Mouse (Mus musculus) left cerebral cortex, adult 11 months (tissue): ENCODE data around the gene Ipmk.
"Not testable (repeated sequence)": the region's sequence is repeated elsewhere in the genome, so short reads cannot be mapped to it uniquely, and the experiment has no call there.

Experiments
- DNase-seq: peaks from one replicate; pipeline ENCODE4 v3.0.0; 2022; ENCODE audit warnings: low spot score

The Ipmk gene

GRCm38 (mm10) chr10:71371881-71372280 lies 24.3 kb downstream of the Ipmk start:
- DNase-seq: no peak

GRCm38 (mm10) chr10:71373706-71374105 lies 26.1 kb downstream of the Ipmk start:
- DNase-seq: no peak

GRCm38 (mm10) chr10:71376014-71376413 lies 28.5 kb downstream of the Ipmk start:
- DNase-seq: no peak

- no peak for DNase-seq
Observed at GRCm38 (mm10) chr10:71380406-71380805, 32.8 kb downstream of the Ipmk start.

- DNase-seq: no peak
Observed at GRCm38 (mm10) chr10:71381471-71382033, 34.0 kb downstream of the Ipmk start.

GRCm38 (mm10) chr10:71382109-71382508 lies 34.5 kb downstream of the Ipmk start:
- no peak for DNase-seq

- DNase-seq: no peak
Observed at GRCm38 (mm10) chr10:71382858-71383551, 35.4 kb downstream of the Ipmk start.

GRCm38 (mm10) chr10:71383552-71383924 lies 36.0 kb downstream of the Ipmk start:
- not testable (repeated sequence) for DNase-seq

GRCm38 (mm10) chr10:71384159-71385044 lies 36.8 kb downstream of the Ipmk start:
- no peak for DNase-seq

- no peak for DNase-seq
Observed at GRCm38 (mm10) chr10:71389311-71389710, 41.7 kb downstream of the Ipmk start.

GRCm38 (mm10) chr10:71398383-71399145 lies 51.0 kb downstream of the Ipmk start:
- DNase-seq: no peak

- no peak for DNase-seq
Observed at GRCm38 (mm10) chr10:71399399-71399798, 51.8 kb downstream of the Ipmk start.

GRCm38 (mm10) chr10:71399987-71400386 lies 52.4 kb downstream of the Ipmk start:
- DNase-seq: no peak

- peak; percentile 32 for DNase-seq
Observed at GRCm38 (mm10) chr10:71400818-71401646, 53.5 kb downstream of the Ipmk start.

- no peak for DNase-seq
Observed at GRCm38 (mm10) chr10:71403638-71404037, 56.1 kb downstream of the Ipmk start.

- no peak for DNase-seq
Observed at GRCm38 (mm10) chr10:71405523-71406217, 58.1 kb downstream of the Ipmk start.

GRCm38 (mm10) chr10:71409948-71410347 lies 62.4 kb downstream of the Ipmk start:
- no peak for DNase-seq

- no peak for DNase-seq
Observed at GRCm38 (mm10) chr10:71413401-71413800, 65.8 kb downstream of the Ipmk start.

- DNase-seq: no peak
Observed at GRCm38 (mm10) chr10:71421531-71421930, 74.0 kb downstream of the Ipmk start.
